Mouse (Mus musculus) testis, adult 2 months (tissue): Measurements from ENCODE around the gene Sfta2. TPM values are rescaled to one million over a fixed set of nuclear protein-coding genes. Genes with fewer than 3 reads are reported as not detected.

Experiments
- H3K27ac ChIP-seq: fragments of 200-500 bp; 2 replicates; pipeline ENCODE4 v1.5.1; 2012; ENCODE audit warnings: low read depth, low read length; ENCODE audit not compliant: control insufficient read depth, insufficient read depth
- H3K27me3 ChIP-seq: fragments of 200-500 bp; 2 replicates; pipeline ENCODE4 v1.6.1; 2012; ENCODE audit warnings: mild to moderate bottlenecking, low read length, moderate library complexity; ENCODE audit not compliant: control insufficient read depth, insufficient read depth
- H3K36me3 ChIP-seq: fragments of 200-500 bp; 2 replicates; pipeline ENCODE4 v1.6.1; 2012; ENCODE audit warnings: mild to moderate bottlenecking, low read length; ENCODE audit not compliant: control insufficient read depth, insufficient read depth
- H3K4me1 ChIP-seq: fragments of 200-500 bp; 2 replicates; pipeline ENCODE4 v1.6.1; 2012; ENCODE audit warnings: low read length; ENCODE audit not compliant: control insufficient read depth, insufficient read depth
- H3K4me3 ChIP-seq: fragments of 200-500 bp; 2 replicates; pipeline ENCODE4 v1.5.1; 2012; ENCODE audit warnings: low read depth, mild to moderate bottlenecking, low read length, moderate library complexity, mixed read lengths; ENCODE audit not compliant: control insufficient read depth
- CTCF ChIP-seq: fragments of 200-500 bp; IDR thresholded peaks from 2 replicates; pipeline ENCODE4 v1.5.1; 2012; ENCODE audit warnings: low read depth, mild to moderate bottlenecking, inconsistent platforms, low read length, moderate library complexity; ENCODE audit not compliant: control insufficient read depth, insufficient read depth, insufficient replicate concordance
- POLR2A ChIP-seq: fragments of 200-500 bp; IDR thresholded peaks from 2 replicates; pipeline ENCODE4 v1.6.1; 2012; ENCODE audit warnings: low read depth, mild to moderate bottlenecking, inconsistent platforms, low read length, moderate library complexity; ENCODE audit not compliant: control insufficient read depth
- polyA plus RNA-seq: library from polyadenylated mRNA; depleted of rRNA; stranded (reverse); fragments of >200 nt; gene quantifications from 2 replicates; pipeline ENCODE4 v1.2.3, GENCODE M21; 2012; rRNA removed

Sfta2 gene
- polyA plus RNA-seq, 1 experiment = not detected

DNA sequence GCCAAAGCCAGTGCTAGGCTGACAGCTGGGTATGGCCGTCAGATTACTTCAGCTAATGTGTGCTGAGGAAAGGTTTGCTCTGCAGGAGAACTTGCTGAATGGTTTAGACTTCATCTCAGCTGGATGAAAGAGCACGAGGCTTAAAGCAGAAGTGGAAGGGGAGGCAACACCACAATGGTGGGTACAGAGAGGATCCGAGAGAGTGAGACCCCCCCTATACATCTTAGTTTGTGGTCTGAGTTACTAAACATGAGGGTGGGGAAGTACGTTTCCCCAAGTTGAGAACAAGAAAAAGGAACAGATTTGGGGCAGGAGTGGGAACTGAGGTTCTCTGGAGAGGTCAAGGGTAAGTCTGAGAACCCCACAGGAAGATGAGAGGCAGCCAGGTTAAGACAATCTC is 91.0 kb downstream of the Sfta2 start:
- no peak for TF ChIP-seq POLR2A
- TF ChIP-seq CTCF = no peak

DNA sequence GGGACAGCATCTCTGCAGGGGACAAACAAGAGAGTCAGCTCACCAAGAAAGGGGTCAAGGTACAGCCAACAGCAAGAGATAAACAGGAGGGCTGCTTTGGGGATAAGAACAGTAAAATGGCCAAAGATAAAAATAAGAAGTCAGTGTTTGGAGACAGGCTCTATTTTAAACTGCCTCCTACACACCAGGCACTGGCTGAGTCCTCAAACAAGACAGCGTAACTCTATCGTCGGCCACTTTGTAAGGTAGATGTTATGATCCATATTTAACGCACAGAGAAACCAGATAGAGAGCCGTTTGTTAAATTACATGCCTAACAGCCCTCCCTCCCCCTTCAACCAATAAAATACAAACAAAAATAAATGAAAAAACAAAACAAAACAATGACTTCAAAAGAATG is 92.6 kb downstream of the Sfta2 start:
- H3K36me3 ChIP-seq = no peaks in the 10 kb centered on the region
- H3K27me3 ChIP-seq = no peaks in the 10 kb centered on the region
- H3K4me3 ChIP-seq = no peak overlapping the region
- TF ChIP-seq CTCF (no peak), POLR2A (no peak)
- peaks cover 6% of the 10 kb centered on the region for H3K4me1 ChIP-seq
- H3K27ac ChIP-seq = no peak overlapping the region

More for the DNA sequence above, 91.0 kb downstream of the Sfta2 start:
- Histone ChIP-seq H3K4me3 (no peak overlapping the region), H3K36me3 (no peaks in the 10 kb centered on the region), H3K4me1 (peaks cover 1% of the 10 kb centered on the region), H3K27ac (no peak overlapping the region), H3K27me3 (no peaks in the 10 kb centered on the region)

DNA sequence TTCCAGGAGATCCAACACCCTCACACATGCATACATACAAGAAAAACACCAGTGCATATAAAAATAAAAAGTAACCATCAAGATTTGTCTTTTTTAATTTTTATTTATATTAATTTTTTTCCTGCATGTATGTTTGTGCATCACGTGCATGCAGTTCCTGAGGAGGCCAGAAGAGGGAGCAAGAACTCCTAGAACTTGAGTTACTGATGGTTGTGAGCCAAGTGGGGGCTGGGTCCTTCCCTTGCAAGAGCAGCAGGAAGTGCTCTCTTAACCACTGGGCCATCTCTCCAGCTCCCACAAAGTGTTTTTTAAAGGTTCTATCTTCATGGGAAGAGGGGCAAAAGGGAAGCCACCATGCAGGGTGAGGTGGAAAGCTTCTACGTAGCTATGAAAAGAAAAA is 93.9 kb downstream of the Sfta2 start:
- no peaks in the 10 kb centered on the region for H3K27me3 ChIP-seq
- H3K4me1 ChIP-seq = peaks cover 6% of the 10 kb centered on the region
- H3K27ac ChIP-seq = no peak overlapping the region
- TF ChIP-seq POLR2A = no peak
- peak; percentile 55; the same call in 1 of the 2 replicates for TF ChIP-seq CTCF
- no peak overlapping the region for H3K4me3 ChIP-seq
- H3K36me3 ChIP-seq = no peaks in the 10 kb centered on the region

DNA sequence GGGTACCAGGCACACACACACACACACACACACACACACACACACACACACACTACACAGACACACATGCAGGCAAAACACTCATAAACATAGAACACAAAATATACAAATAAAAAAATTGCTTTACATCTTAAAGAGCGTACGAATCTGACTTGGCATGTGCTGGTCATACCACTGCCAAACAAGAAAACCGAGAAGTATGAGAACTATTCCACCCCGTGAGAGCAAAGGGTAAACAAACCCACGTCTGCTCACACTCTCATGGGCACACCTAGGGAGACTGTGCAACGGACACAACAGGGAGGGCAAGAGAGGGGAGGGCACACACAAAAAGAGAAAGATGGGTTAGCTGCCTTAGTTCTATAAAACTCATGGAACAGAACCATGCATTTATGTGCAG is 95.3 kb downstream of the Sfta2 start:
- Histone ChIP-seq H3K27ac (no peak overlapping the region), H3K36me3 (no peaks in the 10 kb centered on the region)

DNA sequence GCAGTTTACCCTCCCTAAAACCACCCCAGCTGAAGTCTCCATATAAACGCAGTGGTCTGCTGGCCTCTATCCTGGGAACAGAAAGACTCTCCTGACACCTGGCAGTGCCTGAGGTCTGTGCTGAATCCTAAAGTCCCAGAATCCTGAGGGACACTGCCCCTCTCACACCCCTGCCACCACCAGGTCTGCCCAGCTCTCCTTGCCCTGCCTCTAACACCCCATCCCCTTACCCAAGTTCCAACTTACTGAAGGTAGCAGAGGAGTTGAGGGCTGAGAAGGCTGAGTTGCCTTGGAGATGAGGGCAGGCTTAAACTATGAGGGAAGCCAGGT is 96.0 kb downstream of the Sfta2 start:
- no peak overlapping the region; the same call in 1 of the 2 replicates for H3K4me3 ChIP-seq
- H3K27ac ChIP-seq = peak overlapping the region; percentile 51
- H3K36me3 ChIP-seq = no peaks in the 10 kb centered on the region
- H3K4me1 ChIP-seq = peaks cover 9% of the 10 kb centered on the region
- TF ChIP-seq POLR2A = no peak
- TF ChIP-seq CTCF = no peak
- no peaks in the 10 kb centered on the region for H3K27me3 ChIP-seq

More for the DNA sequence above, 95.3 kb downstream of the Sfta2 start:
- TF ChIP-seq CTCF (no peak), POLR2A (no peak)
- peaks cover 9% of the 10 kb centered on the region for H3K4me1 ChIP-seq
- H3K27me3 ChIP-seq = no peaks in the 10 kb centered on the region
- no peak overlapping the region for H3K4me3 ChIP-seq

DNA sequence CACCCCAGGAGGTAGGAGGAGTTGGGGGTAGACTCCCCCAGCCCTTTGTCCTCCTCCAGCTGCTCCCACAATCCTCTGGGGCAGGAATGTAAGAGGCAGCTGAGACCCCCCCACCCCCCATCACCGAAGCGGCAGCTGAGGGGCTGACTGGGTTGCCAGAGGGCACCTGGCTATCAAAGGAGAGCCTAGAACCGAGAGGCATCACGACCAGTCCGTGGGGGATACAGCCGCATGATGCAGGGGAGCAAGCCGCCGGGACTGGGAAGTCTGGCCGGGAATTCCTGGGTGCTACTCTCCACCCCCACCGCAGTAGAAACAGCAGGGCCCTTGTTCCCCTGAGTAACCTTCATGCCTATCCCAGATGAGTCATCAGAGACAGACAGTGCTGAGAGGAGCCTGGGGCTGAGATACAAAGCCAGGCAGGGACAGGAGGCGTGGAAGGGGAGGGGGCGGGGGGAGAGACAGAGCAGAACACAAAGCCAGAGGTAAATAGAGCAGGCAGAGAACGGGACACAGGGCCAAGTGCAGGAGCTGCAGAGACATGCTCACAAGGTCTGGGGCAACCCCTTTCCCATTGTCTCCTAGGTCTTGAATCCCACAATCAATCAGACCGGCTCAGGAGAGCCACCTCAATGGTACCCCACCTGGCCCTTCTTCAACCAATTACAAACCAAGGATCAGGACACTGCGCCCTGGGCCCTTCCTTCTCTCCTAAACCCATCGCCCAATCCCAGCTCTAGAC is 96.6 kb downstream of the Sfta2 start:
- Histone ChIP-seq H3K27me3 (no peaks in the 10 kb centered on the region), H3K27ac (peak overlapping the region; percentile 51), H3K4me1 (peaks cover 9% of the 10 kb centered on the region), H3K4me3 (no peak overlapping the region; the same call in 1 of the 2 replicates), H3K36me3 (no peaks in the 10 kb centered on the region)
- TF ChIP-seq POLR2A = no peak
- no peak for TF ChIP-seq CTCF

DNA sequence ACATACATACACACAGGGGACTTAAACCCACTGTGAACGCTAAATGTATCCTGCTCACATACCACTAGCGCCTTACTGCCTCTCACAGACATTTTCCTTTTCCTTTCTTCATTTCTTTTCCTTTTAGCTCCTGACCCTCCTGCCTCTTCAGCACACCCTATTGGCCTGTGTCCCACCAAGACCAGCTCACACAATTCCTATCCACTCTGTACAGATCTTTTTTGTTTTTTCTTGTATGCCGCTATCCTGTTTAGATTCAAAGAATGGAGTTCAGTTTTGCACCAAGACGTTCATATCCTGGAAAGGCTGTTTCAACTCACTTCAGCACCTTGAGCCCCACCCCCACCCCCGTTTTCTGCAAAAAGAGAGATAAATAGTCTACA is 97.1 kb downstream of the Sfta2 start:
- TF ChIP-seq CTCF = no peak
- no peak for TF ChIP-seq POLR2A
- H3K27ac ChIP-seq = no peak overlapping the region
- peaks cover 9% of the 10 kb centered on the region for H3K4me1 ChIP-seq
- H3K4me3 ChIP-seq = no peak overlapping the region
- H3K36me3 ChIP-seq = no peaks in the 10 kb centered on the region
- H3K27me3 ChIP-seq = no peaks in the 10 kb centered on the region

DNA sequence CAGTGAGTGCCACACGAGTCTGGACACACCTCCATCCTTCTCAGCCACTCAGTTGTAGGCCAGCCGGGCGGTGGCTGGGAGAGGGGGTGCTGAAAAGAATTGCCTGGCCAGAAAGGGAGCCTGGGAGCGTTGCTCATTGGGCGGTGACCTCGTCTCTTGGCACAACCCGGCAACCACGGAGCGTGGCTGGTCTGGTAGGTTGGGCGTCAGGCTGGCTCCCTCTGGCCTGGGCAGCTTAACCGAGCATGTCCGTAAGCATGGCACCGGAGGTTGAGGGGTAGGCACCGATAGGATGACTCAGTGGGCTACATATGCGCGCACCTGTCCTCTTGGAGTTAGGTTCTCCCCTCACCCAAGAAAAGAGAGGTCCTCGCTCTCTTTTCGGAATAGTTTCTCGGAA is 98.6 kb downstream of the Sfta2 start:
- Histone ChIP-seq H3K27me3 (no peaks in the 10 kb centered on the region), H3K4me3 (peak overlapping the region; percentile 68), H3K27ac (peak overlapping the region; percentile 71), H3K36me3 (no peaks in the 10 kb centered on the region), H3K4me1 (peaks cover 15% of the 10 kb centered on the region)
- no peak; the same call in 1 of the 2 replicates for TF ChIP-seq POLR2A
- no peak for TF ChIP-seq CTCF

Other genes with a start within 250 kb of the Sfta2 start
- 3.2 and 4.2 TPM in 2 replicates for gene H2-Q4, start 221.9 kb upstream of the Sfta2 start, polyA plus RNA-seq
- 1.6 and 1.8 TPM in 2 replicates for gene H2-Q6, start 176.7 kb upstream of the Sfta2 start, polyA plus RNA-seq
- 4.9 and 5.2 TPM in 2 replicates for gene H2-Q7, start 162.4 kb upstream of the Sfta2 start, polyA plus RNA-seq
- gene H2-Q10, start 131.5 kb upstream of the Sfta2 start, polyA plus RNA-seq = 0.19 and 0.33 TPM in 2 replicates
- gene Pou5f1, start 95.5 kb upstream of the Sfta2 start, polyA plus RNA-seq = 9.6 and 11.1 TPM in 2 replicates
- 2.5 and 2.6 TPM in 2 replicates for gene Tcf19, start 84.7 kb upstream of the Sfta2 start, polyA plus RNA-seq
- 294 and 295 TPM in 2 replicates for gene Cchcr1, start 84.4 kb upstream of the Sfta2 start, polyA plus RNA-seq
- gene Psors1c2, start 68.3 kb upstream of the Sfta2 start, polyA plus RNA-seq = 2.5 and 3.6 TPM in 2 replicates
- gene Cdsn, start 49.4 kb upstream of the Sfta2 start, polyA plus RNA-seq = 8.7 and 9.5 TPM in 2 replicates
- gene 2300002M23Rik, start 34.1 kb upstream of the Sfta2 start, polyA plus RNA-seq = 1.8 TPM in 1 of 2 replicates, not detected in the other
- 0.36 TPM in 1 of 2 replicates, not detected in the other for gene Gm9573, start 25.1 kb downstream of the Sfta2 start, polyA plus RNA-seq
- gene Mucl3, start 42.1 kb downstream of the Sfta2 start, polyA plus RNA-seq = 0.10 and 0.11 TPM in 2 replicates
- gene Vars2, start 66.0 kb downstream of the Sfta2 start, polyA plus RNA-seq = 9.5 and 9.8 TPM in 2 replicates
- 29.4 and 33.7 TPM in 2 replicates for gene Gtf2h4, start 72.2 kb downstream of the Sfta2 start, polyA plus RNA-seq
- 11.9 and 12.6 TPM in 2 replicates for gene Ddr1, start 103.1 kb downstream of the Sfta2 start, polyA plus RNA-seq
- 1.4 TPM in 2 replicates for gene Ier3, start 220.1 kb downstream of the Sfta2 start, polyA plus RNA-seq
- gene Flot1, start 221.7 kb downstream of the Sfta2 start, polyA plus RNA-seq = 13.7 and 14.1 TPM in 2 replicates
- 54.0 and 59.4 TPM in 2 replicates for gene Tubb5, start 236.8 kb downstream of the Sfta2 start, polyA plus RNA-seq
- gene Mdc1, start 240.0 kb downstream of the Sfta2 start, polyA plus RNA-seq = 73.7 and 81.1 TPM in 2 replicates